Mouse (Mus musculus) embryo, embryonic 10.5 days (tissue): ENCODE data around the gene Abca1.

Source experiments
- DNase-seq: peaks from one replicate; pipeline ENCODE4 v3.0.0-alpha.2; 2015; ENCODE audit warnings: low spot score

Gene Abca1

GRCm38 (mm10) chr4:53009183-53009582, 150.5 kb downstream of the Abca1 start:
- DNase-seq: peak; percentile 62

DNA sequence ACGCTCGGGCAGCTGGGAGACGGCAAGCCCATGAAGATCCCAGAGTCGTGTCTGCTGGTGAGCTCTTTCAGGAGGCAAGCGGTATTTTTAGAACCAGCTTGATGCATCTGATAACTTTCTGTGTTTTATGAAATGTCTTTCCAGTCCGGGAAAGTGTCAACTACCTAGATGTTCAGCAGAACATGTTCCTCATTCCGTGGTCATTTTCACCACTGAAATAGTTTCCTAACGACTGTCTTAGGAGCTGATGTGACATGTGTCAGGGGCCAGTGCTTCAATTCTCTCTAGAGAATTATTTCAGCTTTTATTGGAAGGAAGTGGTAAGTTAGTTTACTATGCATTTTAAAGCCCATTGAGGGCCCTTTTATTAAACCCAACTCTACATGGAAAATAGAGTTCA, 159.5 kb downstream of the Abca1 start:
- no peak for DNase-seq

- DNase-seq: no peak
Measured at GRCm38 (mm10) chr4:52999449-52999848, 160.2 kb downstream of the Abca1 start.

DNA sequence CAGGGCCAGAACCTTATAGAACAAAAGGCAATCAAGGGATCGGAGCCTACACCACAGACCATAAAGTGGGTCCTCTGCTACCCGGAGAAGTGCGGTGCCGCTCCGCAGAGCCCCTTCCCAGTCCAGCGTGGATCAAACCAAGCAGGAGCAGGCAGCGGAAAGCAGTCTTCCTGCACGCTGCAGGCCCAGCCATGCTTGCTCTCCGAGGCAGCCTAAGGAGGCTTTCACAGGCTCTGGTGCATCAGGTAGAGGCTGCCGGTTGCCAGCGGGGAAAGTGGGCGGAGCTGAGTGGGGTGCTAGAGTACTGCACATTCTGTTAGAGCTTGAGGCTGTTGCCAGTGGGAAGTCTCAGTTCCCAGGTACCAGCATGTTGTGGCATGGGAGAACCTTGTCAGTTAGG, 170.4 kb downstream of the Abca1 start, which contains the start of gene Nipsnap3a:
Nipsnap3a (plus strand) TSS at position 25 of the 400 bp plus-strand sequence.
- peak; percentile 26 for DNase-seq

GRCm38 (mm10) chr4:52986266-52986665, 173.4 kb downstream of the Abca1 start:
- DNase-seq: no peak

DNA sequence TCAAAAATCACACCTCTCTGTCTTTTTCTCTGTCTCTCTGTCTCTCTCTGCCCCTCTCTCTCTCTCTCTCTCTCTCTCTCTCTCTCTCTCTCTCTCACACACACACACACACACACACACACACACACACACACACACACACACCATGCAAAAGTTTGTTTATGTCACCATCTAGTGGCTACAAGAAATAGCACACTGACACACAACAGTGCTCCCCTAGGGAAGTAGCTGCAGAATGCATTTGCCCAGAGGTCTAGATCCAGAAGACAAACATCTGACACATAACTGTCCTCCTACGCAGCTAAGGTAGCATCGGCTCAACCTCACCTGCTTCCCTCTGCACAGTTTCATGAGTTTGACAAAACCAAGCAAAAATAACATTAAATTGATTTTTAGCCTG, 174.5 kb downstream of the Abca1 start:
- DNase-seq: peak; percentile 44
